Mouse (Mus musculus) kidney, adult 2 months (tissue): ENCODE measurements around the gene Odr4. TPM values are rescaled to one million over a fixed set of nuclear protein-coding genes. Genes with fewer than 3 reads are reported as not detected.

ENCODE experiments used
- DNase-seq: peaks from one replicate; pipeline ENCODE4 v3.0.0; 2021
- H3K27ac ChIP-seq: fragments of 200-500 bp; 2 replicates; pipeline ENCODE4 v1.5.1; 2012; ENCODE audit warnings: low read depth, low read length, control low read depth, inconsistent platforms; ENCODE audit not compliant: insufficient read depth
- H3K27me3 ChIP-seq: fragments of 200-500 bp; replicated peaks from 2 replicates; pipeline ENCODE4 v1.6.1; 2012; ENCODE audit warnings: mild to moderate bottlenecking, moderate library complexity, low read length, inconsistent platforms; ENCODE audit not compliant: control insufficient read depth, insufficient read depth
- H3K36me3 ChIP-seq: fragments of 200-500 bp; 2 replicates; pipeline ENCODE4 v1.6.1; 2012; ENCODE audit warnings: mild to moderate bottlenecking, moderate library complexity, low read length, inconsistent platforms; ENCODE audit not compliant: control insufficient read depth, insufficient read depth
- H3K4me1 ChIP-seq: fragments of 200-500 bp; 2 replicates; pipeline ENCODE4 v1.6.1; 2011; ENCODE audit warnings: low read length; ENCODE audit not compliant: control insufficient read depth, insufficient read depth
- H3K4me3 ChIP-seq: fragments of 200-500 bp; 2 replicates; pipeline ENCODE4 v1.5.1; 2011; ENCODE audit warnings: mild to moderate bottlenecking, low read depth, low read length, control low read depth; ENCODE audit not compliant: insufficient read depth
- CTCF ChIP-seq: fragments of 200-500 bp; conservative IDR thresholded peaks from 2 replicates; pipeline ENCODE4 v1.5.1; 2011; ENCODE audit warnings: low read depth, mild to moderate bottlenecking, control low read depth, low read length, moderate library complexity, mixed read lengths; ENCODE audit not compliant: insufficient read depth, insufficient read length
- POLR2A ChIP-seq: fragments of 200-500 bp; IDR thresholded peaks from one replicate; pipeline ENCODE4 v1.6.1; 2011; ENCODE audit warnings: low read depth, low read length, control low read depth
- WGBS: fragments of 180-500 bp; shearing (Covaris S2); methylation state at CpG from one replicate; pipeline ENCODE4 v1.1.7; 2018; 5-methylcytosine and 5-hydroxymethylcytosine counted together
- polyA plus RNA-seq: library from polyadenylated mRNA; depleted of rRNA; stranded (reverse); fragments of >200 nt; gene quantifications from 2 replicates; pipeline ENCODE4 v1.2.3, GENCODE M21; 2012

Odr4 gene
- polyA plus RNA-seq, 1 experiment = 11.2 TPM

DNA sequence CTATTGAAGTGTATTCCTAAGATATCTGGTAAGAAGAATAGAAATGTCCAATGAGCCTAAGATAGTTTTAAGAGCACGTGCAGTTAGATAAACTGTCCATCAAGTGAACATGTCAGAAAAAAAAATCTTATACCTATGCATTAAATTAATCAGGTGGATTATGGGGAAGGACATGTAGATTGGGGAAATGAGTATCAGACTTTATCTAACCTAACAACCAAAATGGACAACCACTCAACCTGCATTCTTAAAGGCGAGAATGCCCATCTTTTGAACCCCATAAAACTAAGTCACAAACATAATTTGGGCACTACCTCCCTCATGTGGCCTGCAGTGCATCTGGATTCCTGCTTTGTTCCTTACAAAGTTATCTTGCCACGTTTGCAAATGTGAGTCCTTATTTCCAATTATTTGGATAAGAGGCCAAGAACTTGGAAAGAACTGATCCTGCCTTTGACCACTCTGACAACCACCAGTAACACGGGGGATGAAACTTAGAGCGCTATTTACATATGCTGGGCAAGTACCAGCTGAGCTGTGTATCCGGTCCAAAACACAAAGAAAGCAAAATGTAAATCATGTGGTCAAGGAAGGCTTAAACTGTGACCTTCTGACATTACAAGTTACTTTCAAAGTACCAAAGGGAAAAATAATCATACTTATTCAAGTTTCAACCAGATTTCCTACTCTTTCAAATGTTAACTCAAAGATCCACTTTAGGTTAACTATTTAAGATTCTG is 3.3 kb downstream of the Odr4 start:
- Histone ChIP-seq H3K27ac (no peak overlapping the region), H3K4me3 (no peak overlapping the region), H3K4me1 (no peaks in the 10 kb centered on the region; the same call in 1 of the 2 replicates), H3K27me3 (no peaks in the 10 kb centered on the region), H3K36me3 (peaks cover 5% of the 10 kb centered on the region; the same call in 1 of the 2 replicates)
- TF ChIP-seq POLR2A = no peak
- TF ChIP-seq CTCF = no peak
- 82% methylated on average over 6 of the region's 6 CpGs for WGBS
- DNase-seq = no peak

DNA sequence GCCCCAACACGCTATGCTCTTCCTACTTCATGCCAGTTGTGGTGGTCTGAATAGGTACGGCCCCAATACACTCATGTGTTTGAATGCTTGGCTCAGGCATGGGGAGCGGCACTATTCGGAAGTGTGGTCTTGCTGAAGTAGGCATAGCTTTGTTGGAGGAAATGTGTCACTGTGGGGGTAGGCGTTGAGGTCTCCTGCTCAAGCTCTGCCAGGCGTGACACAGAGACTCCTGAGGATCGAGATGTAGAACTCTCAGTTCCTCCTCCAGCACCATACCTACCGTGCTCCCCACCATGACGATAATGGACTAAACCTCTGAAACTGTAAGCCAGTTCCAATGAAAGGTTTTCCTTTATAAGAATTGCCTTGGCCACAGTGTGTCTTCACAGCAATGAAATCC is 5.3 kb downstream of the Odr4 start:
- 87% methylated on average over 9 of the region's 9 CpGs for WGBS
- no peaks in the 10 kb centered on the region; the same call in 1 of the 2 replicates for H3K4me1 ChIP-seq
- DNase-seq = no peak
- TF ChIP-seq POLR2A (no peak), CTCF (no peak)
- peaks cover 5% of the 10 kb centered on the region; the same call in 1 of the 2 replicates for H3K36me3 ChIP-seq
- H3K27ac ChIP-seq = no peak overlapping the region
- no peaks in the 10 kb centered on the region for H3K27me3 ChIP-seq
- H3K4me3 ChIP-seq = no peak overlapping the region

DNA sequence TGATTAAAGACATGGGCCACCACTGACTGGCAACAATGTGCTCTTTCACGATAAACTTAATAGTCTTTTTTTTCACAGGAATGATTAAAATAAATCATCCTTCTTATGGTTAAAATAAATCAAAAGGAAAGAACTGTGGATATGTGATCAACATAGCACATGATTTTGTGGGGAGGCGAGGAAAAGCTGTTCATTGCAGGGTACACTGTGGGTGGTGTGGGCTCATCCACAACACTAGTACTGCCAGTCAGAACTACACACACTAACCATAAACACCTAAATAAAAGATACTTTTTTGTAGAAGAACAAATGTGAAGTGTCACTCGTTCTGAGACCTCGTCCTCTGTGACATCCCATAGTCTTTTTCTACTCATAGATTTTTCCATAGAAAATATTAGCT is 8.7 kb downstream of the Odr4 start:
- H3K4me3 ChIP-seq = no peak overlapping the region
- peaks cover 5% of the 10 kb centered on the region for H3K36me3 ChIP-seq
- H3K27ac ChIP-seq = no peak overlapping the region
- no peak for DNase-seq
- H3K4me1 ChIP-seq = no peaks in the 10 kb centered on the region
- no peak for TF ChIP-seq CTCF
- TF ChIP-seq POLR2A = no peak
- WGBS = 94% methylated on average over 4 of the region's 4 CpGs
- no peaks in the 10 kb centered on the region for H3K27me3 ChIP-seq

DNA sequence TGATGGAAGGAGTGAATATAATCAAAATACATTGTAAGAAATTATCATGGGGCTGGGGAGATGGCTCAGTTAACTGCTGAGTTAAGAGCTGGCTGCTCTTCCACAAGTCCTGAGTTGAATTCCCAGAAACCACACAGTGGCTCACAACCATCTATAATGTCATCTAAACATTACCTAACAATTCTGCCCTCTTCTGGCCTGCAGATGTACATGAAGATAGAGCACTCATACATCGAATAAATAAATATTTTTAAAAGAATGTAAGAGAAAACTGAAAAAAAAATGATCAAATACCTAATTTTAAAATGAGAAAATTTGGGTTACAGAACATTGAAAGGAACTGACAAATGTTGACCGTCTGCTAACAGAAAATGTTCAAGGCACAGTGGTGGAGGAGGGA is 18.6 kb downstream of the Odr4 start:
- Histone ChIP-seq H3K27ac (no peak overlapping the region), H3K27me3 (no peaks in the 10 kb centered on the region), H3K4me1 (no peaks in the 10 kb centered on the region), H3K4me3 (no peak overlapping the region), H3K36me3 (0 out of 2 replicates have a peak, but pooled peaks cover 2% of the 10 kb centered on the region)
- WGBS = 92% methylated on average over 2 of the region's 2 CpGs
- no peak for TF ChIP-seq CTCF
- no peak for TF ChIP-seq POLR2A
- no peak for DNase-seq

DNA sequence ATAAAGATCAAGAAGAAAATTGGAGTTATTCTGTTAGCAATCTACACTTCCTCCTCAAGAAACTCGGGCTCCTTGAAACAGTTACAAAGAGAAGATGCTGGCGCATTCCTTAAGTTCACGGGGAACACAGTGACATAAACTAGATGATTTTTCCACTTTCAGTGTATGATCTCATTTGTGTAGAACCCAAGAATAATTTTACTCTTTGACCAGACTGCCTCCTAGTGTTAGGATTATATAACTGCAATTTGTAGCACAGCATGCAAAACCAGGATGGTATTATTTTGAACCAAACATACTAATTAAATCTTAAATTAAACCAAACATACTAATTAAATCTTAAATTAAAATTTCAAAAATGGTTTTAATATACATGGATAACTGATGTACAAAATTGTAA is 20.0 kb downstream of the Odr4 start:
- H3K4me3 ChIP-seq = no peak overlapping the region
- H3K36me3 ChIP-seq = 0 out of 2 replicates have a peak, but pooled peaks cover 2% of the 10 kb centered on the region
- DNase-seq = no peak
- TF ChIP-seq CTCF (no peak), POLR2A (no peak)
- no peaks in the 10 kb centered on the region for H3K27me3 ChIP-seq
- no peaks in the 10 kb centered on the region for H3K4me1 ChIP-seq
- WGBS = 84% methylated on average over 3 of the region's 3 CpGs
- no peak overlapping the region for H3K27ac ChIP-seq

DNA sequence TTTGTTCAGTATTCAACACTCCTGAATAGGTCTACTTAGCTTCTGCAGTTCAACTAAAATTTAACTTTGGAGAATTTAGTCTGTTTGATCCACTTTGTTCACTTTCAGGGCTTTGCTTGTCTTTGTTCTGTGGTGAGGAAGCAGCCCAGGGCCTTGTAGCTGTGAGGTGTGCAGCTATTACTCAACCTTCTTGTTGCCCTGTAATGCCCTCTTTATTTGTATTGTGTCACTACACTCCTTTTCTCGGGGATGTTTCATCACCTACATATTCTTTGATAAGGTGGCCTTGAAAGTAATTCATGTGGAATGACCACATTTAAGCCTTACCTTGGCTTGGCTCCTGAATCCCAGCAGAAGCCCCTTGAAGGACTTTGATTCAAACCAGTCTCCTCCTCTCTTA is 32.0 kb downstream of the Odr4 start:
- H3K36me3 ChIP-seq = peaks cover 10% of the 10 kb centered on the region
- no peak overlapping the region for H3K4me3 ChIP-seq
- no peaks in the 10 kb centered on the region for H3K27me3 ChIP-seq
- TF ChIP-seq POLR2A (no peak), CTCF (no peak)
- no peak for DNase-seq
- H3K27ac ChIP-seq = no peak overlapping the region
- WGBS = 85% methylated on average over 1 of the region's 1 CpGs
- no peaks in the 10 kb centered on the region for H3K4me1 ChIP-seq

DNA sequence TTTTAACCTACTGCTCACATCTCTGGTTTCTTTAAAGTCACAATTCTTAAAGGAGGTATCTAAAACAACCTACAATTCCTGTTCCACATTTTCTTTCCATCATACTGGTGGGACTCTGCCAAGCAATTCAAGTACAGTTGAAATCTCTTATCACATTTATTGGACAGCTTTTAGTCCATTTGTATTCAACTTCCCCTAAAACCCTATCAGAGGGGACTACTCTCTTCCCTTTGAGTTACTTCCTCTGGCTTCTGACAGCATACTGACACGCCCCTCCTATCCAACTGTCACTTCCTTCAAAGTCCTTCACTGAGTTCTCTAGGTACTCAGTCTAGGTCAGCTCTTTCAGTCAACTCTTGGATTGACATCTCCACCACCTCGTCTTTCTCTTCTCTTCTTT is 57.8 kb downstream of the Odr4 start:
- 58% methylated on average over 2 of the region's 2 CpGs for WGBS
- no peak for DNase-seq
- no peaks in the 10 kb centered on the region for H3K27me3 ChIP-seq
- H3K36me3 ChIP-seq = no peaks in the 10 kb centered on the region
- no peaks in the 10 kb centered on the region for H3K4me1 ChIP-seq
- TF ChIP-seq CTCF = no peak
- TF ChIP-seq POLR2A = no peak
- no peak overlapping the region for H3K4me3 ChIP-seq
- H3K27ac ChIP-seq = no peak overlapping the region
